Mouse (Mus musculus) embryonic facial prominence, embryonic 11.5 days (tissue): ENCODE measurements around the gene Slc22a18. TPM values are rescaled to one million over a fixed set of nuclear protein-coding genes. Genes with fewer than 3 reads are reported as not detected.

Experiments used
- ATAC-seq: fragments of 200-750 bp; cut with Nextera tagmentation; replicated peaks from 2 replicates; pipeline ENCODE4 v1.8.0; 2017; ENCODE audit warnings: low read depth; ENCODE audit not compliant: insufficient number of reproducible peaks, low FRiP score, low TSS enrichment
- DNase-seq: peaks from one replicate; pipeline ENCODE4 v3.0.0-alpha.2; 2015; ENCODE audit warnings: low spot score
- H3K27ac ChIP-seq: fragments of 300-500 bp; sonication (generic); replicated peaks from 2 replicates; pipeline ENCODE4 v1.5.1; 2014; ENCODE audit warnings: mild to moderate bottlenecking, low read depth, low read length, control low read depth
- H3K27me3 ChIP-seq: fragments of 300-500 bp; sonication (generic); 2 replicates; pipeline ENCODE4 v1.6.1; 2014; ENCODE audit warnings: mild to moderate bottlenecking, low read length, moderate library complexity, mixed read lengths; ENCODE audit not compliant: control insufficient read depth, insufficient read depth
- H3K36me3 ChIP-seq: fragments of 300-500 bp; sonication (generic); replicated peaks from 2 replicates; pipeline ENCODE4 v1.6.1; 2014; ENCODE audit warnings: low read depth, mild to moderate bottlenecking, low read length, moderate library complexity, mixed read lengths; ENCODE audit not compliant: control insufficient read depth, insufficient read depth
- H3K4me1 ChIP-seq: fragments of 300-500 bp; sonication (generic); 2 replicates; pipeline ENCODE4 v1.6.1; 2014; ENCODE audit warnings: low read length, mixed read lengths; ENCODE audit not compliant: control insufficient read depth, insufficient read depth
- H3K4me2 ChIP-seq: fragments of 300-500 bp; sonication (generic); 2 replicates; pipeline ENCODE4 v1.6.1; 2014; ENCODE audit warnings: low read depth, mild to moderate bottlenecking, control low read depth, low read length, moderate library complexity
- H3K4me3 ChIP-seq: fragments of 300-500 bp; sonication (generic); 2 replicates; pipeline ENCODE4 v1.5.1; 2014; ENCODE audit warnings: low read depth, low read length, control low read depth
- H3K9ac ChIP-seq: fragments of 300-500 bp; sonication (generic); replicated peaks from 2 replicates; pipeline ENCODE4 v1.6.1; 2014; ENCODE audit warnings: mild to moderate bottlenecking, control low read depth, low read length
- H3K9me3 ChIP-seq: fragments of 300-500 bp; sonication (generic); replicated peaks from 2 replicates; pipeline ENCODE4 v1.6.1; 2016; ENCODE audit warnings: mild to moderate bottlenecking, low read length, inconsistent platforms, mixed read lengths; ENCODE audit not compliant: control insufficient read depth
- WGBS: fragments of 180-500 bp; shearing (Covaris S2); extraction: QIAGEN DNeasy Blood & Tissue Kit; methylation state at CpG from one replicate; pipeline ENCODE4 v1.1.7; 2014; 5-methylcytosine and 5-hydroxymethylcytosine counted together
- polyA plus RNA-seq: library from polyadenylated mRNA; unstranded; fragments of >200 nt; fragmentation: Nextera tagmentation; extraction: Ambion mirVana; gene quantifications from 2 replicates; pipeline ENCODE4 v1.2.1, GENCODE M21; 2014

Gene Slc22a18
- polyA plus RNA-seq, 1 experiment from 2014 or later: 0.58 TPM

- WGBS: 36% methylated on average over 14 of the region's 14 CpGs
- Histone ChIP-seq H3K4me2 (no peak overlapping the region), H3K27ac (no peak overlapping the region), H3K4me1 (no peaks in the 10 kb centered on the region; the same call in none of the 2 replicates), H3K9ac (no peak overlapping the region), H3K27me3 (no peaks in the 10 kb centered on the region), H3K4me3 (no peak overlapping the region), H3K36me3 (no peaks in the 10 kb centered on the region), H3K9me3 (no peaks in the 10 kb centered on the region)
- peak; percentile 42; the same call in 1 of the 2 replicates for ATAC-seq
- peak; percentile 89 for DNase-seq
These were observed 7.3 kb upstream of the Slc22a18 start for GRCm38 (mm10) chr7:143466099-143466677.

GRCm38 (mm10) chr7:143467714-143468113, 5.8 kb upstream of the Slc22a18 start:
- Histone ChIP-seq H3K4me2 (no peak overlapping the region), H3K4me1 (no peaks in the 10 kb centered on the region; the same call in none of the 2 replicates), H3K9ac (no peak overlapping the region), H3K27me3 (no peaks in the 10 kb centered on the region), H3K9me3 (no peaks in the 10 kb centered on the region), H3K27ac (no peak overlapping the region), H3K4me3 (no peak overlapping the region), H3K36me3 (no peaks in the 10 kb centered on the region)
- DNase-seq (peak; percentile 68), ATAC-seq (no peak; the same call in 1 of the 2 replicates)
- WGBS: 9% methylated on average over 6 of the region's 6 CpGs

GRCm38 (mm10) chr7:143469946-143470345, 3.6 kb upstream of the Slc22a18 start:
- Histone ChIP-seq H3K4me1 (no peaks in the 10 kb centered on the region; the same call in none of the 2 replicates), H3K9me3 (no peaks in the 10 kb centered on the region), H3K4me3 (no peak overlapping the region), H3K9ac (no peak overlapping the region), H3K36me3 (no peaks in the 10 kb centered on the region), H3K4me2 (no peak overlapping the region), H3K27ac (no peak overlapping the region), H3K27me3 (no peaks in the 10 kb centered on the region)
- ATAC-seq: no peak
- DNase-seq: peak; percentile 81
- 14% methylated on average over 8 of the region's 8 CpGs for WGBS

- Histone ChIP-seq H3K27me3 (no peaks in the 10 kb centered on the region), H3K4me1 (no peaks in the 10 kb centered on the region), H3K27ac (no peak overlapping the region), H3K36me3 (no peaks in the 10 kb centered on the region), H3K4me2 (no peak overlapping the region), H3K4me3 (no peak overlapping the region), H3K9me3 (no peaks in the 10 kb centered on the region), H3K9ac (no peak overlapping the region)
- 29% methylated on average over 10 of the region's 10 CpGs for WGBS
- DNase-seq (no peak), ATAC-seq (no peak)
These were observed 1.3 kb downstream of the Slc22a18 start for GRCm38 (mm10) chr7:143474811-143475210.

GRCm38 (mm10) chr7:143475876-143476275, 2.3 kb downstream of the Slc22a18 start:
- ATAC-seq (no peak), DNase-seq (no peak)
- 75% methylated on average over 11 of the region's 11 CpGs for WGBS
- Histone ChIP-seq H3K4me2 (no peak overlapping the region), H3K36me3 (no peaks in the 10 kb centered on the region), H3K27ac (no peak overlapping the region), H3K27me3 (no peaks in the 10 kb centered on the region), H3K9me3 (no peaks in the 10 kb centered on the region), H3K4me3 (no peak overlapping the region), H3K9ac (no peak overlapping the region), H3K4me1 (no peaks in the 10 kb centered on the region)

GRCm38 (mm10) chr7:143476702-143477335, 3.3 kb downstream of the Slc22a18 start:
- Histone ChIP-seq H3K4me1 (no peaks in the 10 kb centered on the region), H3K9ac (no peak overlapping the region), H3K36me3 (no peaks in the 10 kb centered on the region), H3K27me3 (no peaks in the 10 kb centered on the region), H3K27ac (no peak overlapping the region), H3K4me2 (no peak overlapping the region), H3K9me3 (no peaks in the 10 kb centered on the region), H3K4me3 (no peak overlapping the region)
- ATAC-seq (no peak), DNase-seq (no peak)
- 84% methylated on average over 3 of the region's 3 CpGs for WGBS

GRCm38 (mm10) chr7:143477800-143478199, 4.3 kb downstream of the Slc22a18 start:
- ATAC-seq (no peak), DNase-seq (no peak)
- H3K27ac ChIP-seq: no peak overlapping the region
- H3K9me3 ChIP-seq: no peaks in the 10 kb centered on the region
- no peak overlapping the region for H3K9ac ChIP-seq
- H3K4me3 ChIP-seq: no peak overlapping the region
- no peak overlapping the region for H3K4me2 ChIP-seq
- no peaks in the 10 kb centered on the region for H3K4me1 ChIP-seq
- no peaks in the 10 kb centered on the region for H3K27me3 ChIP-seq
- no peaks in the 10 kb centered on the region for H3K36me3 ChIP-seq
- 84% methylated on average over 5 of the region's 5 CpGs for WGBS

- Histone ChIP-seq H3K4me3 (no peak overlapping the region), H3K9me3 (no peaks in the 10 kb centered on the region), H3K9ac (no peak overlapping the region), H3K27ac (no peak overlapping the region), H3K4me2 (no peak overlapping the region), H3K27me3 (no peaks in the 10 kb centered on the region), H3K4me1 (no peaks in the 10 kb centered on the region), H3K36me3 (no peaks in the 10 kb centered on the region)
- ATAC-seq (no peak), DNase-seq (peak; percentile 61)
- 30% methylated on average over 13 of the region's 13 CpGs for WGBS
These were observed 7.0 kb downstream of the Slc22a18 start for GRCm38 (mm10) chr7:143480498-143480897.
